Mouse (Mus musculus) left cerebral cortex, postnatal 25 days (tissue): ENCODE measurements at regions not wholly inside any gene's neighbourhood (a gene's known extent, or its start where the extent isn't known, plus 50 kb on each side); places are given as distances from the start of the nearest gene placed in this dataset.

ENCODE experiments used
- DNase-seq, 2 experiments: peaks; one replicate each; pipeline ENCODE4 v3.0.0; 2022; ENCODE audit warnings: low spot score in 2 of 2, mixed read lengths in 1 of 2
- intact Hi-C: fragments of 180-260 bp; cut with DNase I; formaldehyde crosslinking; loops from one replicate; pipeline ENCODE4 v1.15.1; 2025

DNA sequence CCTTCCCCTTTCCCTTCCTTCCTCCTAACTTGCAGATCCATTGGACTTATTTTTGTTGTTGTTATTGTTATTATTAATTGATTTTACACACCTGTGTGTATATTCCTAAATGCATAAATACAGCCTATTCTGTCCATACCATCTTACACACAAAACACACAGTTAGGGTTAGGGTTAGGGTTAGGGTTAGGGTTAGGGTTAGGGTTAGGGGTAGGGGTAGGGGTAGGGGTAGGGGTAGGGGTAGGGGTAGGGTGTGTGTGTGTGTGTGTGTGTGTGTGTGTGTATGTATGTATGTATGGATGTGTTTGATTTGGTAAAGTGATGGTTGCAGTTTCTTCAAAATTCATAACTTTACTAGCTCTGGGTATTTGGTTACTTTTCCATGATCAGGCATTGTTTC lies 892.5 kb upstream of the Cdh18 start:
- DNase-seq: no peak
- intact Hi-C loops: no loop called here

DNA sequence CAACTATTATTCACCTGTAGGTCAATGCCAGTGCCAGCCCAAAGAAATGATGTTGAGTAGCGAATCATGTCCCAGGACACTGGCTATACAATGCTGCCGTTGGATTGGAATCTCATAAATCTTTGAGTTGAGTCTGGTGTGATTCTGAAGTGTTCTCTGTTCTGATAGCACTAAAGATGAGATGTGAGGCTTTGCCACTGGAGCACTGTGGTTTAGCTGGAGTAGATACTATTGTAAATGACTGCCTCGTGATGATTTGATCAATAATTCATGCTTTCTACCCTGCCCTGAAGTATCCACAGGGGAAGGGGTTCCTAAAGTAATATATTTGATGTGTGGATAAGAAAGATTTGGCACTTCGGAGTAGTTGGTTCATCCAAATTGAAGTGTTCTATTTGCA lies 884.6 kb upstream of the Cdh18 start:
- DNase-seq: no peak
- intact Hi-C loops: no loop called here

DNA sequence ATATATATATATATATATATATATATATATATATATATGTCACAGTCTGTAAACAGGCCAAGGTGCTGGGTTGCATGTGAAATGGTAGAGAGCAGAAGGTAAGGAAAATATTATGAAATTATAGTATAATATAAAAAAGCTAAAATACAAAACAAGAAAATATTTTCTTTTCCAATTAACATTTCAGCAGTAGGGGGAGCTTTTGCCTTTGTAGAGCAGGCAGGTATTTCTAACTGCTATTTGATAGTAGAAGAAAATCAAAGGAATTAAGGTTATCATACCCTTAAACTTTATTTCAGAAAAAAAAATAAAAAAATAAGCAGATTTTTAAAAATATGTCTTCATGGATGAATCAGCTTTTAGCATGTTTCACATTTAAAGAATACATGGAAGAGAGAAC lies 879.1 kb upstream of the Cdh18 start:
- intact Hi-C loops: no loop called here
- DNase-seq: no peak

DNA sequence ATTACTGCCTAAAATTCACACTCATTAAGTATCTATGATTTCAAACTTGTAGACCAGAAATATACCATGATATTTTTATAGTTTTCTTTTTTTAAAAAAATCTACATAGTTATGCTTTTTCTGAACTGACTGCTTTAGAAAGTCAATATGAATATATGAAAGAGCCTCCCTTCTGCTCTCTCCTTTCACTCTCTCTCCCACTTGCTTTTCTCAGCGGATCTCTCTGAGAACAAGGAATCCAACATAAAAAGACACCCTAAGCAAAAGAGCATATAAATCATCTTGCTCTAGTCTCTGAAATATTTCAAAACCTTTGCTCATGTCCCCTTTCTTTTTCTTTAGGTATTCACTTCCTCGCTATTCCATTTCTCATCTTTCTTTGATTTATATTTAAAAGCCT lies 864.7 kb upstream of the Cdh18 start:
- DNase-seq: peak in 1 of 2 experiments; percentile 50
- intact Hi-C loops: no loop called here
